Mouse (Mus musculus): ENCODE results near the gene Bod1l. TPM values are rescaled to one million over a fixed set of nuclear protein-coding genes. Genes with fewer than 3 reads are reported as not detected.

Gene Bod1l
- polyA plus RNA-seq, 1 experiment from 2014 or later, result 26.3 TPM

DNA sequence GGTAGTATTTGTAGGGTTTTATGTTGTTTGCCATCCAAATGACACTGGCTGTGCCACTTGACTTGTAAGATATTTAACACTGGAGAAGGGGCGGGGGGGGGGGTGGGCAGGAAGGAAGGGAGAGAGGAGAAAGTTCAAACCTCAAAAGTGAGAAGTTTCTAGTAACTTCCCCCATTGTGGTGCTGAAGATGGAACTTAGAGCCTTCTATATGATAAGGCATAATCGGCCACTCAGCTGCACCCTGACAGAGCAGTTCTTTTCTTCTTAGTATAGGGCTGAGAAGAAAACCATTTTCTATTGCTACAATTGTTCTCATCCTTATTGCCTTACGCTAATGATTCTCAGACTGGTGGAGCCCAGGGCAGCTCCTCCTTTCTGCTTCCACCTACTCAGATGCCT lies 32.8 kb downstream of the Bod1l start:
- Histone ChIP-seq H3K36me3 (ENCODE audit: control insufficient read depth, insufficient read depth, low read length) (peaks cover 23% of the 10 kb centered on the region), H3K4me1 (ENCODE audit: control insufficient read depth, insufficient read depth, low read length) (no peaks in the 10 kb centered on the region), H3K9me3 (replicated peaks; ENCODE audit: control insufficient read depth, low read length, poor library complexity, severe bottlenecking) (no peaks in the 10 kb centered on the region), H3K27ac (ENCODE audit: low read length) (no peak overlapping the region), H3K4me2 (ENCODE audit: low read length) (no peak overlapping the region), H3K4me3 (ENCODE audit: low read depth, low read length) (no peak overlapping the region), H3K9ac (ENCODE audit: low read depth, low read length) (no peak overlapping the region), H3K27me3 (ENCODE audit: control insufficient read depth, insufficient read depth, low read depth, low read length) (no peaks in the 10 kb centered on the region)
- 97% methylated on average over 3 of the region's 3 CpGs for WGBS
- ATAC-seq, result no peak

DNA sequence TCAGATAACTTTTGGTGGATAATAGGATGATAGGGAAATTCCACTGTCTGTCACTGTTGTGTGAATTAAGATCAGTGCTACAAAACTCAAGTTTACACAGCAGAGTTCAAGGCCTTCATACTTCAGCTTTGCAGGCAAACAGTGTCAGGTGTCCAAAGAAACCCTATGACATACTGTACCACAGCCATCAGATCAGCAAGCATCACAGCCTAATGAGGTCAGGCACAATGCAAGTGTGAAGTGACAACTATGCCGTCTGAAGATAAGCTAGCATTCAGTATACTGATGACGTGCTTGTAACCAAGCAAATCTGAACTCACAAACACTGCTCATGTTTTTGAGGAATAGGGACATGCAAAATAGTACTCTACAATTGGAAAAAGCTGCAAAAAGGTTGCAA lies 36.7 kb downstream of the Bod1l start:
- no peak overlapping the region for H3K4me3 ChIP-seq (ENCODE audit: low read depth, low read length)
- no peak overlapping the region for H3K4me2 ChIP-seq (ENCODE audit: low read length)
- no peaks in the 10 kb centered on the region for H3K27me3 ChIP-seq (ENCODE audit: control insufficient read depth, insufficient read depth, low read depth, low read length)
- 93% methylated on average over 2 of the region's 2 CpGs for WGBS
- no peak overlapping the region for H3K9ac ChIP-seq (ENCODE audit: low read depth, low read length)
- no peaks in the 10 kb centered on the region for H3K4me1 ChIP-seq (ENCODE audit: control insufficient read depth, insufficient read depth, low read length)
- peaks cover 23% of the 10 kb centered on the region for H3K36me3 ChIP-seq (ENCODE audit: control insufficient read depth, insufficient read depth, low read length)
- H3K9me3 ChIP-seq (replicated peaks; ENCODE audit: control insufficient read depth, low read length, poor library complexity, severe bottlenecking), result no peaks in the 10 kb centered on the region
- no peak for ATAC-seq
- no peak overlapping the region for H3K27ac ChIP-seq (ENCODE audit: low read length)

DNA sequence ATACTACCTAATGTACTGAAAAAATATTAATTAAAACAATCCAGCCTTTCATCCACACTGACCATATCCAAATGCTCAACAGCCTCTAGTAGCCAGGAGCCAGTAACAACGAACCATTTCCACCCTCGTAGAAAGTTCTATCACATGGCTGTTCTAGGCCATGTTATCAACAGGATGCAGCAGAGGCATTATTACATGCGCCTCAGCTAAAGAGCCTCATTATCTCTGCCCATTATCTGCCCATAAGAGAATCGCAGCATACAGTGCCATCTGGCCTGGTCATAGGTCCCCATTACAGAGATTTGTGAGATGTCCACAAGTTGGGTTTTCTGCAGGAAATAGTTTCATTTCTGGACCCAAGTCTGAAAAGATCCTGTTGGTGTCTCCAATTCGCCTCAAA lies 37.9 kb downstream of the Bod1l start:
- 95% methylated on average over 5 of the region's 5 CpGs for WGBS

DNA sequence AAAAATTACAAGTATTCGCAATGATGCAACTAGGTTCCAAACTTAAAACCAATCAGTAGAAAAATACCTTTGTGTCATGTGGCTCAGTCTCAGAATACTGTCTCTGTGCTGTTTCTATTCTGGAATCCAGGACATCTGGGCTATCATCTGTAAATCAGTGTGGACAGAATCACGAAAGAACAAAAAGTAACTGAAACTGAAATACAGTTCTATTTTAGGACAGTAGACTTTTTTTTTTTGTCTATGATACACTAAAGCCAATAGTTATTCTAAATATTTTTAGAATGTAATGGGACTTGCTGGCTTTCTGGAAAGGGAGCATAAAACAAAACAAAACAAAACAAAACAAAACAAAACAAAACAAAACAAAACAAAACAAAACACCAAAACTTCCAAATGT lies 39.0 kb downstream of the Bod1l start:
- H3K4me1 ChIP-seq (ENCODE audit: control insufficient read depth, insufficient read depth, low read length), result no peaks in the 10 kb centered on the region
- H3K4me3 ChIP-seq (ENCODE audit: low read depth, low read length), result no peak overlapping the region
- no peak overlapping the region for H3K27ac ChIP-seq (ENCODE audit: low read length)
- 96% methylated on average over 2 of the region's 2 CpGs for WGBS
- ATAC-seq, result no peak
- no peak overlapping the region for H3K4me2 ChIP-seq (ENCODE audit: low read length)
- no peak overlapping the region for H3K9ac ChIP-seq (ENCODE audit: low read depth, low read length)
- H3K36me3 ChIP-seq (ENCODE audit: control insufficient read depth, insufficient read depth, low read length), result peaks cover 23% of the 10 kb centered on the region
- no peaks in the 10 kb centered on the region for H3K27me3 ChIP-seq (ENCODE audit: control insufficient read depth, insufficient read depth, low read depth, low read length)
- no peaks in the 10 kb centered on the region for H3K9me3 ChIP-seq (replicated peaks; ENCODE audit: control insufficient read depth, low read length, poor library complexity, severe bottlenecking)

More for the DNA sequence above, 37.9 kb downstream of the Bod1l start:
- H3K9ac ChIP-seq (ENCODE audit: low read depth, low read length), result no peak overlapping the region
- H3K4me2 ChIP-seq (ENCODE audit: low read length), result no peak overlapping the region
- no peak overlapping the region for H3K4me3 ChIP-seq (ENCODE audit: low read depth, low read length)
- no peak overlapping the region for H3K27ac ChIP-seq (ENCODE audit: low read length)
- no peaks in the 10 kb centered on the region for H3K9me3 ChIP-seq (replicated peaks; ENCODE audit: control insufficient read depth, low read length, poor library complexity, severe bottlenecking)
- H3K36me3 ChIP-seq (ENCODE audit: control insufficient read depth, insufficient read depth, low read length), result peaks cover 16% of the 10 kb centered on the region
- no peak for ATAC-seq
- H3K4me1 ChIP-seq (ENCODE audit: control insufficient read depth, insufficient read depth, low read length), result no peaks in the 10 kb centered on the region
- H3K27me3 ChIP-seq (ENCODE audit: control insufficient read depth, insufficient read depth, low read depth, low read length), result no peaks in the 10 kb centered on the region

DNA sequence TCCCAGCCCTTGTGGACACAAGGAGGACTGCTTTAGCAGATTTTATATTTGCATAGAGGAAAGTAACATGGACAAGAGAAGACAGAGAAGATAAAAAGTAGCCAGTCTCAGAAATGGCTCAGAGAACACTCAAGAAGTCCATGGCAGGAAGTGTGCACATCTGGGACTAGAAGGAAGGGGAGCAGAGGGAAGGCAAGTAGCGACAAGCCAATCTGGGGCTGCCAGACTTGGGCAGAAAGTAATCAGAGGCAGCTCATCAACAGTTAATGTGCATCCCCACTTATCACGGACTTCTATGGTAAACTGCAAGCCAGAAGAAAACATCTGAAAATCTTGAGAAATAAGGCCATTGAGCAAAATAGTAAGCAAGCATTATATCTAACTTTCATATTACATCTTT lies 39.5 kb downstream of the Bod1l start:
- Histone ChIP-seq H3K4me3 (ENCODE audit: low read depth, low read length) (no peak overlapping the region), H3K9me3 (replicated peaks; ENCODE audit: control insufficient read depth, low read length, poor library complexity, severe bottlenecking) (no peaks in the 10 kb centered on the region), H3K27me3 (ENCODE audit: control insufficient read depth, insufficient read depth, low read depth, low read length) (no peaks in the 10 kb centered on the region), H3K36me3 (ENCODE audit: control insufficient read depth, insufficient read depth, low read length) (peaks cover 22% of the 10 kb centered on the region), H3K4me1 (ENCODE audit: control insufficient read depth, insufficient read depth, low read length) (no peaks in the 10 kb centered on the region), H3K9ac (ENCODE audit: low read depth, low read length) (no peak overlapping the region), H3K27ac (ENCODE audit: low read length) (no peak overlapping the region), H3K4me2 (ENCODE audit: low read length) (no peak overlapping the region)
- WGBS, result 93% methylated on average over 2 of the region's 2 CpGs
- ATAC-seq, result no peak

DNA sequence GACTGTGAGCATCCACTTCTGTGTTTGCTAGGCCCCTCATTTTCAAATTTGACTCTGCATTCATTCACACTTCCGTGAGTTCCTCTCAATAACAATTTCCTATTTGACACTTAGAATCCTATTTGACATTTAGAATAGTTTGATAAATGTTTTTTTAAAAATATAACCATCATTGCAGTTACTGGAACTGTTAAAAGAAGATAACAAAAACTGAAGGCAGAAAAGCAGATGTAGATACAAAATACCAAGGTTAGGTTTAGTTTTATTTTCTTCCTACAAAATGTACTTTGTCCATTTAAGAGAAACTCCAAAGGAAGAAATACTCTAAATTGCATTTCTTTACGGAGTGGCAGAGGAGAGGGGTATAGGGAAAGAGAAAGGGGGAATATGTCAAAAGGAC lies 42.5 kb downstream of the Bod1l start:
- Histone ChIP-seq H3K4me3 (ENCODE audit: low read depth, low read length) (no peak overlapping the region), H3K9me3 (replicated peaks; ENCODE audit: control insufficient read depth, low read length, poor library complexity, severe bottlenecking) (no peaks in the 10 kb centered on the region), H3K4me1 (ENCODE audit: control insufficient read depth, insufficient read depth, low read length) (no peaks in the 10 kb centered on the region), H3K27ac (ENCODE audit: low read length) (no peak overlapping the region), H3K27me3 (ENCODE audit: control insufficient read depth, insufficient read depth, low read depth, low read length) (no peaks in the 10 kb centered on the region), H3K36me3 (ENCODE audit: control insufficient read depth, insufficient read depth, low read length) (peaks cover 28% of the 10 kb centered on the region), H3K4me2 (ENCODE audit: low read length) (no peak overlapping the region), H3K9ac (ENCODE audit: low read depth, low read length) (no peak overlapping the region)
- ATAC-seq, result no peak
- 100% methylated on average over 2 of the region's 2 CpGs for WGBS

DNA sequence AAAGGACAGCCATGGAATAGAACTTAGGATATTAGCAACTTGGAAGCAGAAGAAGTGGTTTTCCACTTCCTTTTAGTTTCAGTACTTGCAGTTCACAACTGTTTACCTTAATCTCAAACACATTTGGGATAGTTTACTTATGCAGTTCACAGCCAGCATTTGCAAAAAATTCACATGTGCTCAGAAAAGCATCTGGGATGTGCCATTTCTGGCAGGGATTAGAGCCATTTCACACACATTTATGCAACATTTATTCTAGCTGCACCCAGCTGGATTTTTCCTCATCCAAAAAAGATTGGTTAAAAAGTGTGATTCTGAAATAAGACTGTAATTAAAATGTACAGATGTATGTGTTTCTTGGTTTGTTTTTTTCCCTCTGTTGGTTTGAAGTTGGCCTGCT lies 49.7 kb downstream of the Bod1l start:
- H3K27me3 ChIP-seq (ENCODE audit: control insufficient read depth, insufficient read depth, low read depth, low read length), result no peaks in the 10 kb centered on the region
- H3K36me3 ChIP-seq (ENCODE audit: control insufficient read depth, insufficient read depth, low read length), result peaks cover 37% of the 10 kb centered on the region
- no peak overlapping the region for H3K4me2 ChIP-seq (ENCODE audit: low read length)
- H3K4me1 ChIP-seq (ENCODE audit: control insufficient read depth, insufficient read depth, low read length), result no peaks in the 10 kb centered on the region
- no peak overlapping the region for H3K4me3 ChIP-seq (ENCODE audit: low read depth, low read length)
- H3K27ac ChIP-seq (ENCODE audit: low read length), result no peak overlapping the region
- no peak for ATAC-seq
- H3K9me3 ChIP-seq (replicated peaks; ENCODE audit: control insufficient read depth, low read length, poor library complexity, severe bottlenecking), result no peaks in the 10 kb centered on the region
- H3K9ac ChIP-seq (ENCODE audit: low read depth, low read length), result no peak overlapping the region

DNA sequence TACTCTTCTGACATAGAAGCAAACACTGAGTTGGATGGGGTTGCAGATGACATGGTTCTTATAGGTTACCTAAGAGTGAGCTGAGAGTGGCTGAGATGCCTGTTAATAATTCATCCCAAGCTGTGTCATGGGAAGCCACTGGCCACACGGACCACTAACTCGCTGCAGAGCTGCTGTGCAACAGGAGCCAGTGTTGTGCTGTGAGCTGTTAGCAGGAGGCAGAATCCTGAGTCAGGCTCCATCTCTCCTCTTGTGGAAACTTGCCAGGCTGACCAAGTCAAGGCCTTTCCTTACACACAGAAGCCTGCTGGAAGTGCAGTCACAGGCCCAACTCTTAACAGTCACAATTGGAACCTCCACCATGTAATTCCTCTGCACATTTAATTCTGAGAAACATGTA lies 53.6 kb downstream of the Bod1l start:
- WGBS, result 84% methylated on average over 2 of the region's 2 CpGs
- no peak overlapping the region for H3K27ac ChIP-seq (ENCODE audit: low read length)
- ATAC-seq, result no peak
- no peak overlapping the region for H3K4me2 ChIP-seq (ENCODE audit: low read length)
- peaks cover 31% of the 10 kb centered on the region for H3K36me3 ChIP-seq (ENCODE audit: control insufficient read depth, insufficient read depth, low read length)
- H3K4me3 ChIP-seq (ENCODE audit: low read depth, low read length), result no peak overlapping the region
- no peaks in the 10 kb centered on the region for H3K27me3 ChIP-seq (ENCODE audit: control insufficient read depth, insufficient read depth, low read depth, low read length)
- no peaks in the 10 kb centered on the region for H3K9me3 ChIP-seq (replicated peaks; ENCODE audit: control insufficient read depth, low read length, poor library complexity, severe bottlenecking)
- H3K9ac ChIP-seq (ENCODE audit: low read depth, low read length), result no peak overlapping the region
- H3K4me1 ChIP-seq (ENCODE audit: control insufficient read depth, insufficient read depth, low read length), result no peaks in the 10 kb centered on the region

DNA sequence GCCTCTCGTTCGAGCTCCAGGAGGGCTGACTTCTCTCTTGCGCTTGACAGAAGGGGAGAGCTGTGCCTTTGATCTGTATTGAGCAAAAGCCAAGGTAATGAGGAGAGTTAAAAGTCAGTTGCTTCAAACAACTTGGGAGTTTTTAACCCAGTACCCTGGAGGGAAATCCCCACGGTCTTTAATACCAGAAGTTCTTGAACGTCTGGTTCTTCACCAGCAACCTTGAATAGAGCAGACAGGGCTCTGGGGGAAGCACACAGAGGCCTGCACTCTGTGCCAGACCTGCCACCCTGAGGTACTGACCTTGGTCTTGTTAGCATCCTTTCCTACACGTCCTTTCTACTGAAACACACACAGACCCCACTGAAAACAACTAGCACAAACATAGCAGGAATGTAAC lies 55.2 kb downstream of the Bod1l start:
- peaks cover 23% of the 10 kb centered on the region for H3K36me3 ChIP-seq (ENCODE audit: control insufficient read depth, insufficient read depth, low read length)
- H3K9ac ChIP-seq (ENCODE audit: low read depth, low read length), result no peak overlapping the region
- no peak for ATAC-seq
- no peaks in the 10 kb centered on the region for H3K9me3 ChIP-seq (replicated peaks; ENCODE audit: control insufficient read depth, low read length, poor library complexity, severe bottlenecking)
- H3K27ac ChIP-seq (ENCODE audit: low read length), result no peak overlapping the region
- H3K4me2 ChIP-seq (ENCODE audit: low read length), result no peak overlapping the region
- no peak overlapping the region for H3K4me3 ChIP-seq (ENCODE audit: low read depth, low read length)
- WGBS, result 70% methylated on average over 6 of the region's 6 CpGs
- no peaks in the 10 kb centered on the region for H3K4me1 ChIP-seq (ENCODE audit: control insufficient read depth, insufficient read depth, low read length)
- H3K27me3 ChIP-seq (ENCODE audit: control insufficient read depth, insufficient read depth, low read depth, low read length), result no peaks in the 10 kb centered on the region

DNA sequence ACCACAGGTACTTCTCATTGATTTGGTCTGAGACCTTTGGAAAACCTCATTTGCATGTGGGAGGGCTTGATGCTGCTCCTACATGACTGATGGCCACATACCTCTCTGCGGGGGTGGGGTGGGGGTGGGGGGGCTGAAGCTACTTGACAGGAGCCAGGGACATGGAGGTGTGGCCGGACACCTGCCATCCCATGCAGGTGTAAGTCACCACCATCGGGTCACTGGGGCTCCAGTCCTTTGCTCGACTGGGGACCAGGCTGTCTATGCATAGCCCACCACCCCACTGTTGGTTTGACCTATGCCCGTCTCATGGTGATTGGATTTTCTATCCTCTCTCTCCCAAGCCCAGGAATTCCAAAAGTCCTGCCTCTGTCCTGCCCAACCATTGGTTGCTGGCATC lies 62.2 kb downstream of the Bod1l start:
- no peak overlapping the region for H3K9ac ChIP-seq (ENCODE audit: low read depth, low read length)
- H3K4me3 ChIP-seq (ENCODE audit: low read depth, low read length), result no peak overlapping the region
- peaks cover 4% of the 10 kb centered on the region; the same call in 1 of the 2 replicates for H3K36me3 ChIP-seq (ENCODE audit: control insufficient read depth, insufficient read depth, low read length)
- no peaks in the 10 kb centered on the region for H3K27me3 ChIP-seq (ENCODE audit: control insufficient read depth, insufficient read depth, low read depth, low read length)
- no peaks in the 10 kb centered on the region for H3K9me3 ChIP-seq (replicated peaks; ENCODE audit: control insufficient read depth, low read length, poor library complexity, severe bottlenecking)
- no peak overlapping the region for H3K4me2 ChIP-seq (ENCODE audit: low read length)
- peak; percentile 42; the same call in 1 of the 2 replicates for ATAC-seq
- H3K27ac ChIP-seq (ENCODE audit: low read length), result no peak overlapping the region
- H3K4me1 ChIP-seq (ENCODE audit: control insufficient read depth, insufficient read depth, low read length), result no peaks in the 10 kb centered on the region
- 89% methylated on average over 5 of the region's 5 CpGs for WGBS

Data from midbrain, embryonic 16.5 days (tissue).